In genomic region chr7:49125545-49125944, GRCm38 (mm10) we compare ENCODE assay signal across 9 mouse cellular contexts.
DNase-seq lines count a peak whose midpoint lies in the region; ATAC-seq lines count a peak whose summit lies in the region.
"Had no signal": no experiment of that assay in that cellular context is flagged by ENCODE, and none has a peak within 500 bp of the region (broad histone marks: within the 10 kb centered on the region; RNA-seq: fewer than 3 reads in every experiment).

No protein-coding gene starts in this region.

- WGBS in forebrain, embryonic 10.5 days = 40% methylated on average over 3 of the region's 3 CpGs
- WGBS in forebrain, embryonic 13.5 days = 34% methylated on average over 3 of the region's 3 CpGs
- 29% methylated on average over 3 of the region's 3 CpGs for WGBS in intestine, embryonic 16.5 days

- H3K4me2 ChIP-seq in forebrain, embryonic 13.5 days = no peak overlapping the region
- no peak overlapping the region for H3K4me2 ChIP-seq in intestine, embryonic 16.5 days (ENCODE audit: low read depth, low read length)

- H3K27ac ChIP-seq in forebrain, embryonic 10.5 days = no peak overlapping the region
- H3K27ac ChIP-seq in forebrain, embryonic 13.5 days = no peak overlapping the region
- H3K27ac ChIP-seq in intestine, embryonic 16.5 days (ENCODE audit: low read length) = no peak overlapping the region

- H3K9me3 ChIP-seq in forebrain, embryonic 10.5 days = no peaks in the 10 kb centered on the region
- H3K9me3 ChIP-seq in forebrain, embryonic 13.5 days (replicated peaks) = no peaks in the 10 kb centered on the region
- no peaks in the 10 kb centered on the region for H3K9me3 ChIP-seq in intestine, embryonic 16.5 days (ENCODE audit: control insufficient read depth, low read length)

- H3K4me1 ChIP-seq in forebrain, embryonic 10.5 days = peaks cover 8% of the 10 kb centered on the region
- H3K4me1 ChIP-seq in forebrain, embryonic 13.5 days = peaks cover 7% of the 10 kb centered on the region
- no peaks in the 10 kb centered on the region for H3K4me1 ChIP-seq in intestine, embryonic 16.5 days (ENCODE audit: control insufficient read depth, insufficient read depth, low read length)

- no peak for ATAC-seq in forebrain, embryonic 13.5 days
- ATAC-seq in intestine, embryonic 16.5 days = 0 out of 2 replicates have a peak, but pooled peaks have one; percentile 20

- H3K27me3 ChIP-seq in forebrain, embryonic 10.5 days (ENCODE audit: poor library complexity, severe bottlenecking) = peaks cover 68% of the 10 kb centered on the region
- peaks cover 37% of the 10 kb centered on the region for H3K27me3 ChIP-seq in forebrain, embryonic 13.5 days
- H3K27me3 ChIP-seq in intestine, embryonic 16.5 days (replicated peaks; ENCODE audit: control insufficient read depth, insufficient read depth, low read length) = no peaks in the 10 kb centered on the region
- H3K27me3 ChIP-seq in splenic B cell, adult 2 months (ENCODE audit: control insufficient read depth, insufficient read depth, low read length, poor library complexity, severe bottlenecking) = no peaks in the 10 kb centered on the region

- H3K36me3 ChIP-seq in forebrain, embryonic 10.5 days (replicated peaks) = no peaks in the 10 kb centered on the region
- H3K36me3 ChIP-seq in forebrain, embryonic 13.5 days (ENCODE audit: poor library complexity, severe bottlenecking) = no peaks in the 10 kb centered on the region
- H3K36me3 ChIP-seq in intestine, embryonic 16.5 days (ENCODE audit: control insufficient read depth, insufficient read depth, low read length) = no peaks in the 10 kb centered on the region
- H3K36me3 ChIP-seq in splenic B cell, adult 2 months (ENCODE audit: control insufficient read depth, insufficient read depth, low read length, poor library complexity, severe bottlenecking) = no peaks in the 10 kb centered on the region
- H3K36me3 ChIP-seq: G1E had no signal

- no peak overlapping the region for H3K9ac ChIP-seq in forebrain, embryonic 13.5 days
- H3K9ac ChIP-seq in intestine, embryonic 16.5 days (ENCODE audit: low read depth, low read length) = no peak overlapping the region

- H3K4me3 ChIP-seq in forebrain, embryonic 10.5 days = no peak overlapping the region
- H3K4me3 ChIP-seq in forebrain, embryonic 13.5 days = no peak overlapping the region
- no peak overlapping the region for H3K4me3 ChIP-seq in intestine, embryonic 16.5 days (ENCODE audit: low read length)

- peak; percentile 64 for DNase-seq in forebrain, embryonic 10.5 days (ENCODE audit: extremely low spot score, low spot score)
- peak; percentile 55 for DNase-seq in urinary bladder, postnatal 14 days (ENCODE audit: low spot score)
- DNase-seq in urinary bladder, adult 18-20 months (ENCODE audit: low spot score in 2 of 2) = no peak
- peak; percentile 80 for DNase-seq in embryo, embryonic 10.5 days (ENCODE audit: low spot score)
- peak; percentile 85 for DNase-seq in lung, postnatal 36 days
- peak; percentile 58 for DNase-seq in splenic B cell, adult 2 months (ENCODE audit: low read depth, low spot score)

Comparison
In these comparisons a context has a peak if more than half of its experiments do, and no peak if none do; other contexts are left out.
1. DNase-seq: peak in forebrain, embryonic 10.5 days (single experiment), urinary bladder, postnatal 14 days (single experiment), embryo, embryonic 10.5 days (single experiment), lung, postnatal 36 days (single experiment) and splenic B cell, adult 2 months (single experiment); none in urinary bladder, adult 18-20 months (0 of 2).